Mouse (Mus musculus) 416B (cell line): Measurements from ENCODE around the gene Gosr1.
"Not testable (repeated sequence)": the region's sequence is repeated elsewhere in the genome, so short reads cannot be mapped to it uniquely, and the experiment has no call there.

Source experiments
- DNase-seq: peaks from one replicate; pipeline ENCODE4 v3.0.0; 2011; ENCODE audit warnings: low read depth

Gosr1 gene

DNA sequence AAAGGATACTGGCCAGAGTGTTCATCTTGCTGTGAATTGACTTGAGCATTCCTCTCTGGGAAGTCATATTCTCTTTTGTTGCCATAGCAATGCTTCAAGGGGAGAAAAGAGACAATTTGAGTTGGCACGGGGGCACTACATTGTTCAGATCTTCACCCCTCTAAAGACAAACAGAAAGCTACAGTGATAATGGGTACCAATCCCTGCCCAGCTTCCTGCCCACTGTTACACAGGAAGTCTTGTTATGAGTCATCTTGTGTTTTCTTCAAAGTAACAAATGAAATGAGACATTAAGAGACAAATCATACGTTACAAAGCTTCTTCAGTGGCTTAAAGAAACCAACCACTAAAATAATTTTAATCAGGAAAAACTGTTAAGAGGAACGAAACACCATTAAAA lies 28.8 kb downstream of the Gosr1 start:
- peak; percentile 84 for DNase-seq

DNA sequence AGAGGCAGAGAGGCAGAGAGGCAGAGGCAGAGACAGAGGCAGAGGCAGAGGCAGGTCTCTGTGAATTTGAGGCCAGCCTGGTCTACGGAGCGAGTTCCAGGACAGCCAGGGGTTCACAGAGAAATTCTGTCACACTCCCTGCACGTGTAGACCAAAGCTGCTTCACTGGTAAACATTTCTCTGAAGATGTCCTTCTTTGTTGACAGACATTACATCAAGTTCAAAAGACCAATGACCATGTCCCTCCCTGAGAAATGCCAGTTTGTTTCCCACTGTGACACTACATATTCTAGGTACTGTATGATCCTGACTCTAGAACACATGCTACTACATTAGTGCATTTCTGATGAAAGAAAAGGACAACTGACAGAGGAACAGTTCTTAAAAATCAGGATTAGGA lies 32.7 kb downstream of the Gosr1 start:
- no peak for DNase-seq

DNA sequence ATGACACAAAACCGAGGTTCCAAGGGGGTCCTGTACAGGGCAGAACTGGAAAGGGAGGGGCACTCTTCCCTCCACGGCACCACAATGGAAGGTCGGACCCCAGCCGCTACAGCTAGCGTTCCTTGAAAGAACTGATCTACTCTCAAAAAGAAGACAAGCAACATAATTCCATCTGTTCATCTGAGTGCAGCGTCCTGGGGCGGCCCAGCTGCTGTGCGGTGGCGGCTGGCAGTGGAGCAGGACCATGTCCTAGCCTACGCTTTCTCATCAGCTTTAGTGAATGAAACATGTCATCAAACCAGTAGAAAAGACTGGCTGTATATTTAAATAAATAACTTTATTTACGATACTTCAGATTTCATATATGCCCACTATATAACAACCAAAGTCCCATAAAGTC lies 35.3 kb downstream of the Gosr1 start:
- DNase-seq = no peak

DNA sequence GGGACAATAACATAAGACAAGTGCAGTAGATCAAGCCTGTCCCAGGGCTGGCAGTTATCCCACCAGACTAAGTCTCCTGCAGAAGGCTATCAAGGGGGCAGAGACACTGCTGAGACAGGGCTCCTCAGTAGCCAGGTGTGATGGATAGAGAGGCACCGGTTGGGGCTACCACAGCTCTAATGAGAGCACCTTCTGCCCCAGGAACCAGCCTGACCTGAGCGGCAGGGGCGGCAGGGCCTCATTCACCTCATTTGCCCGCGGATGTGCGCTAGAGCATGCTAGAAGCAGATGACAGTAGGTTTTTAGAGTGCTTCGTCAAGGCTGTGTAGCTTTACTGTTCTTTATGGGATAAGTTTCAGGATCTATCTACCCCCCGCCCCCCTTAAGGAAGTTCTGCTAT lies 39.5 kb downstream of the Gosr1 start:
- DNase-seq = no peak

DNA sequence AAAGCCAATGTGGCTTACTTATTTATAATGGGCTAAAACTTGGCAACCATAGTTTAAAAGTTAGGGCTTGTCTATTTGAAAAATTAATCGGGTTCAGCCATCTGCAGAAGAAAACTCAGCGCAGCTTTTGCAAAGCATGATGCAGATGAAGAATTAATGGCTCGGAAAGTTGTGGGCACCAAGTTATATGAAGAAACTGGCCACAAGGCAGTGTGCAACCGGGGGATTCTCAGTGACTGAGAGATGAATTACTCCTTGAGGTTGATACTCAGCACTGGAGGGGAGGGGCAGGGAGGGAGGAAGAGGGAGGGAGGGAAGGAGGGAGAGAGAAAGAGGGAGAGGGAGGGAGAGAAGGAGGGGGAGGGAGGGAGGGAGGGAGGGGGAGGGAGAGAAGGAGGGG lies 46.4 kb downstream of the Gosr1 start:
- DNase-seq = no peak

DNA sequence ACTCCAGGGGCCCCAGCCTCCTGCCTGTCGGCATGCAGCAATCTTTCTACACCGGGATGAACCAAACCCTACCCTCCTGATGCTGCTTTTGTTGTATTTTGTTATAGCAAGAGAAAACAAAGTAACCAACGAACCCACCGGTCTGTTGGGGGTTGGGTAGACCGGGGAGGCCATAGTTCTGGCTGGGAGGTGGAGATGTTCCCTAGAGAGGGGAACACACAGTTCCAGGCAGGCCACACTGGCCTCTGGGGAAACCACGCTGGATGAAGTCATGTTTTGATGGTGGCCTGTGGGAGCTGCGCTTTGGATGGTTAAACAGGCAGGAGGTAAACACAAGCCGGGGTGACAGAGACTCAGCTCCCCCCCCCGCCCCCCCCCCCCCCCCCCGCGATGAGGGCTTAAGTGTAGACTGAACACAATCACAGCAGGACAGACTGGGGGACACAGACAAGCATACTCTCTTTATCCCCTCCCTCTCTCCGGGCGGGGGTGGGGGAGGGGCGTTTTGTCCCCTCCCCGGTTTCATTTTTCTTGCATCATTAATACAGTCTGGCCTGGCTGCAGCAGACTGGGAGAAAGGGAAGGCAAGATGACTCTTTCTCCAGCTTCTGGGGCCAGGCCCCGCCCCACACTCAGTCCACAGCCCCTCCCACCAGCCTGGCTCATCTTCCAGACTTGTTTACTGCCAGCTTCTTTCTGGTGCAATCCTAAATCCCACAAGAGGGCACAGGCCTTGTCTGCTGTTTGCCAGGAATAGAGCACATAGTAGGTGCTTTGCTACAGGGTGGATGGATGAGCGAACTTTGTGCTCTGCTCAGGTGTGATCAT lies 53.5 kb downstream of the Gosr1 start:
- peak; percentile 41 for DNase-seq

DNA sequence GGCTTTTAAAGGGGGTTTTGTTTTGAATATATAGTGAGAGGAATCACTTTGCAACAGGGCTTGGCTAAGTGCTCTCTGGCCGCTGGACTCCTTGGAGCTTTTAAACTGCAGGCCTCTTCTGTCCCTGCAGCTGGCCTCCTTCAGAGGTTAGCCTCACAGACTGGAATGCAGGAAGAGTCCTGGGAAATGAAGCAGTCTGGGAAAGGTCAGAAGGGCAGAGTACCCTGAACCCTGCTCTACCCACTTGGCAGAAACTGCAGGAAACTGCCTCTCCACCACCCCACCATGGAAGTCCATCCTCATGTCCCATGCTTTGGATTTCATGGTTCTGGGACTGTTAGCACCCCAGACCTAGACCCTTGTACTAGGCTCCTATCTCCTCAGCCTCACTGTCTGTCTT lies 54.5 kb downstream of the Gosr1 start:
- DNase-seq = no peak

DNA sequence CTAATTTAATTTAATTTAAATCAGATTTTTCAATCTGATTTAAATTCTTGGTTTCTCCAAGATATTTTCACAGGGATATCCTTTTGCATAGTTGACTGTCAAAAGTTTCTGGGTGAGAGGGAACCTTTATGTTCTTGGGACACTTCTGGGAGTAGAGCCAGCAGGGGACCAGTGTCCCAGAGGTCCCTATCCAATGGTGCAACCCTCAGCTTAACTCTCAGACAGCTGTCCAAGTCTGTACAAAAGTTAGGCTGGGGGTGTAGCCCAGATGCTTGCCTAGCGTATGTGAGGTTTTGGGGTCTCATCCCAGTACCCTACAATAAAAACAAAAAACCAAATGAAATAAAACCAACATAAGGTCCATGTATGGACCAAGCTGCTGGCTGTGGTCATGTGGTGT lies 55.3 kb downstream of the Gosr1 start:
- DNase-seq = no peak

DNA sequence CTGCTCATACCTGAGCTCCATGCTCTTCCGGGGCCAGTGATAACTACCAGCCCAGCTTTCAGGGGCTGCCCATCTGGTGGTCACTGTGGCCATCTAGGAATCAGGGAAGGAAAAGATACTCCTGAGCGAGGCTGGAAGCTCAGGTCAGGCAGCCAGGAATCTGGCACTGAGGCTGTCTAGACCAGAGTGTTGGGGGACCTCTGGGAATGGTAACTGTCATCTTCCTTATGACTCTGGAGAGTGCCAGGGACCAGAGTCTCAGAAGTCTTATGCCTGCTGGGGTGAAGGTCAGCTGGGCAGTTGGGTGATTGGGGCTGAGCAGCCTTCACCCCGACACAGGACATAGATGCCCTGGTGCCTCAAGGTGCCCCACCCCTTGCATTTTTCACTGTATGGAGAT lies 55.7 kb downstream of the Gosr1 start:
- DNase-seq = no peak

DNA sequence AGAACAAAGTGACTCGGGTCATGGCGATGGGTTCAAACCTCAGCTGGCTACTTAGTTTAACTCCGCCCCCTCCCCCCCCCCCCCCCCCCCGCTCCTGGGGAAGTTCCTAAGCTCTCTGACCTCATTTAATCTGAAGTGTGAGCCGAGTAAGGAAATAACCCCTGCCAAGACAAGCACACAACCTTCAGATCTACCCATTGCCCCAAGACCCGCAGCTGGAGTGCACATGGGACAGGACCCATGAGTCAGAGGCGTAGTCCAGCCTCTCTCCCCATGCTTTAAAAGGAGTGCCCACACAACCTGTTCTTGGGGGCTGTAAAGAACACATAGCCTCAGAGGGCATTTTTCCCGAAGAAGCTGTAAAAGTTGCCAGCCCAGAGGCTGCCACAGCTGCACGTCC lies 63.8 kb downstream of the Gosr1 start:
- DNase-seq = no peak

DNA sequence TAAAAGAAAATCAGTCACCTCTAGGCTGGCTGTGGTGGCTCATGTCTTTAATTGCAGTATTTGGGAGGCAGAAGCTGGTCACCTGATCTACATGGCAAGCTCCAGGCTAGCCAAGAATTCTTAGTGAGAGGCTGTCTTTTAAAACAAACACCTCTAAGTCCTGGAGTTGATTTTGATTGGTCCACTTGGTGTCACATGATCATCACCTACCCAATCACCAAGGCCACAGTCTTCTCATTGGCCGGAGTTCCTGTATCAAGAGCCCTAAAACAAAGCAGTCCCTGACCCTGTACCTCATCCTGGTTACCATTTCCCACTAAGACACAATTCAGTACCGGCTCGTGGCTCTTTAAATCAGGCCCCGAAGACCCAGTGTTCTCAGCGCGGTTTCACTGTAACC lies 67.6 kb downstream of the Gosr1 start:
- DNase-seq = peak; percentile 36

DNA sequence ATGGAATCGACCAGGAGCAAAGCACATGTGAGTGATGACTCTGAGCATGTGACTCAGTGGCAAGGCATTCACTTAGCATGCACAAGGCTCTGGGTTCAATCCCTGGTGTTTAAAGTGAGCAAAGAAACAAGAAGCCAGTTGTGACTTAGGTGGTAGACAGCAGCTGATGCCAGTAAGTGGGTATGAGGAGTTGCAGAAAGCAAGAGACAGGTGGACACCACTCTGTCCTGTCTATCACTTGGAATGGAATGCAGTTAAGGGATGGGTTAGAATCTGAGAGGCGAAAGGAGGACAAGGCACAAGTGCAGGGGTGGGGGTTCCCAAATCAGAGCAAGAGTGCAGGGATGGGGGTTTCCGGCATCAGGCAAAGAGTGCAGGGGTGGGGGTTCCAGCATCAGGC lies 71.3 kb downstream of the Gosr1 start:
- DNase-seq = no peak

DNA sequence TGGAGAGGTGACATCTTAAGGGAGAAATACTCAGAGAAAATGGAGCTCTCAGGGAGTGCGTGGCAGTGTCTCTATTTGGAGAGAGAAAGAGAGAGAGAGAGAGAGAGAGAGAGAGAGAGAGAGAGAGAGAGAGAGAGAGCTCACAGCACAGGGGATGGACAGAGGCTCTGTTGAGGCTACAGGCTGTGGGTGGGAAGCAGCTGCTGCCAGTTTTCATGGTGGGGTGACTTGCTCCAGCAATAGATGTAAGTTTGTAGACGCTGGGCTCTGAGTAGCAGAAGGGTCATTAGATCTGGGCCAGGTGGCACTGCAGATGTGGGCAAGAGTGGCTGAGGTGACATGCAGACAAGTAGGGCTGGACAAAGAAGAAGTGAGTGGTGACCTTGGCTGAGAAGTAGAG lies 77.8 kb downstream of the Gosr1 start:
- no peak for DNase-seq

DNA sequence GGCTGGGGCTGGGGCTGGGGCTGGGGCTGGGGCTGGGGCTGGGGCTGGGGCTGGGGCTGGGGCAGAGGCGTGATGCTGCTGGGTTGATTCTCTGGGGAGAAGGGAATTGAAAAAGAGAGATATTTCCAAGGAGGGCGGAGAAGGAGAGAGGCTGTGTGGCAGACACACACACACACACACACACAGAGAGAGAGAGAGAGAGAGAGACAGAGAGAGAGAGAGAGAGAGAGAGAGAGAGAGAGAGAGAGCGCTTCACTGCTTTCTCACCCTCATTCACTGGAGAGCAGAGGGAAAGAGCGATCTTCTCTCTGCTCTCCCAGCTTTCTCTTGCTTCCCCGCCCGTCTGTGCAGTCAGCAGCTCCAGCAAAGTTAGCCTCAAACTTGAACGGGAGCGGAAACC lies 83.9 kb downstream of the Gosr1 start, which contains the start of gene Trarg1:
Trarg1 (plus strand) TSS at position 301 of the 400 bp plus-strand sequence.
- not testable (repeated sequence) for DNase-seq
